Mouse (Mus musculus) heart, postnatal 0 days (tissue): ENCODE measurements around the gene Cfap126. TPM values are rescaled to one million over a fixed set of nuclear protein-coding genes. Genes with fewer than 3 reads are reported as not detected.
"Not testable (repeated sequence)": the region's sequence is repeated elsewhere in the genome, so short reads cannot be mapped to it uniquely, and the experiment has no call there.

Experiments
- ATAC-seq: fragments of 200-750 bp; cut with Nextera tagmentation; 2 replicates; pipeline ENCODE4 v1.8.0; 2017; ENCODE audit warnings: low read depth, moderate number of reproducible peaks, moderate library complexity; ENCODE audit not compliant: insufficient read depth
- DNase-seq: peaks from one replicate; pipeline ENCODE4 v3.0.0-alpha.2; 2016; ENCODE audit warnings: low spot score
- H3K27ac ChIP-seq: fragments of 300-500 bp; sonication (generic); 2 replicates; pipeline ENCODE4 v1.5.1; 2014; ENCODE audit warnings: low read depth, mild to moderate bottlenecking
- H3K27me3 ChIP-seq: fragments of 300-500 bp; sonication (generic); 2 replicates; pipeline ENCODE4 v1.6.1; 2014; ENCODE audit warnings: low read length, mixed read lengths; ENCODE audit not compliant: control insufficient read depth, insufficient read depth
- H3K36me3 ChIP-seq: fragments of 300-500 bp; sonication (generic); replicated peaks from 2 replicates; pipeline ENCODE4 v1.6.1; 2014; ENCODE audit warnings: low read length, mixed read lengths; ENCODE audit not compliant: control insufficient read depth, insufficient read depth
- H3K4me1 ChIP-seq: fragments of 300-500 bp; sonication (generic); 2 replicates; pipeline ENCODE4 v1.6.1; 2014; ENCODE audit warnings: antibody characterized with exemption; ENCODE audit not compliant: control insufficient read depth, insufficient read depth
- H3K4me2 ChIP-seq: fragments of 300-500 bp; sonication (generic); 2 replicates; pipeline ENCODE4 v1.6.1; 2014; ENCODE audit warnings: low read depth, mild to moderate bottlenecking, low read length, moderate library complexity
- H3K4me3 ChIP-seq: fragments of 300-500 bp; sonication (generic); 2 replicates; pipeline ENCODE4 v1.5.1; 2014; ENCODE audit warnings: low read depth, low read length
- H3K9ac ChIP-seq: fragments of 300-500 bp; sonication (generic); replicated peaks from 2 replicates; pipeline ENCODE4 v1.6.1; 2014; ENCODE audit warnings: low read depth, low read length, mixed read lengths
- H3K9me3 ChIP-seq: fragments of 300-500 bp; sonication (generic); replicated peaks from 2 replicates; pipeline ENCODE4 v1.6.1; 2016; ENCODE audit warnings: low read length; ENCODE audit not compliant: control insufficient read depth
- CTCF ChIP-seq: IDR thresholded peaks from 2 replicates; pipeline ENCODE4 v1.5.1; 2016; ENCODE audit warnings: antibody characterized with exemption, control low read depth, low read depth
- EP300 ChIP-seq: IDR thresholded peaks from 2 replicates; pipeline ENCODE4 v1.6.1; 2016; ENCODE audit warnings: antibody characterized with exemption, low read depth
- WGBS: fragments of 180-500 bp; shearing (Covaris S2); extraction: QIAGEN DNeasy Blood & Tissue Kit; methylation state at CpG from one replicate; pipeline ENCODE4 v1.1.7; 2014; 5-methylcytosine and 5-hydroxymethylcytosine counted together
- polyA plus RNA-seq: library from polyadenylated mRNA; unstranded; fragments of >200 nt; fragmentation: Nextera tagmentation; extraction: Ambion mirVana; gene quantifications from 2 replicates; pipeline ENCODE4 v1.2.1, GENCODE M21; 2015
- total RNA-seq: library from RNA; depleted of rRNA; stranded (reverse); fragments of >200 nt; gene quantifications from 2 replicates; pipeline ENCODE4 v1.2.3, GENCODE M21; 2014; ENCODE audit warnings: low replicate concordance

Cfap126 gene
- total and polyA plus RNA-seq, 2 experiments from 2014 or later: 2.2 to 3.7 TPM

GRCm38 (mm10) chr1:171129251-171129650, 15.5 kb downstream of the Cfap126 start:
- H3K36me3 ChIP-seq: peaks cover 64% of the 10 kb centered on the region
- no peak for ATAC-seq

GRCm38 (mm10) chr1:171130971-171131370, 17.3 kb downstream of the Cfap126 start:
- H3K9ac ChIP-seq: no peak overlapping the region
- 72% methylated on average over 1 of the region's 1 CpGs for WGBS
- H3K27ac ChIP-seq: no peak overlapping the region
- TF ChIP-seq EP300: no peak
- TF ChIP-seq CTCF: no peak
- H3K27me3 ChIP-seq: no peaks in the 10 kb centered on the region
- peaks cover 81% of the 10 kb centered on the region for H3K36me3 ChIP-seq
- no peak overlapping the region for H3K4me2 ChIP-seq
- DNase-seq (no peak), ATAC-seq (no peak)
- no peak overlapping the region for H3K4me3 ChIP-seq
- no peaks in the 10 kb centered on the region for H3K4me1 ChIP-seq
- no peaks in the 10 kb centered on the region for H3K9me3 ChIP-seq

More at GRCm38 (mm10) chr1:171129251-171129650, 15.5 kb downstream of the Cfap126 start:
- TF ChIP-seq EP300: no peak
- TF ChIP-seq CTCF: no peak
- no peak overlapping the region for H3K9ac ChIP-seq
- 63% methylated on average over 7 of the region's 7 CpGs for WGBS
- no peaks in the 10 kb centered on the region for H3K9me3 ChIP-seq
- no peaks in the 10 kb centered on the region for H3K4me1 ChIP-seq
- no peak overlapping the region for H3K4me2 ChIP-seq
- H3K27ac ChIP-seq: no peak overlapping the region
- H3K27me3 ChIP-seq: no peaks in the 10 kb centered on the region
- no peak for DNase-seq
- no peak overlapping the region for H3K4me3 ChIP-seq

GRCm38 (mm10) chr1:171135600-171135999, 21.9 kb downstream of the Cfap126 start:
- Histone ChIP-seq H3K4me3 (no peak overlapping the region), H3K36me3 (peaks cover 79% of the 10 kb centered on the region), H3K27ac (no peak overlapping the region), H3K4me2 (no peak overlapping the region), H3K9ac (no peak overlapping the region), H3K9me3 (no peaks in the 10 kb centered on the region), H3K27me3 (no peaks in the 10 kb centered on the region), H3K4me1 (no peaks in the 10 kb centered on the region)
- WGBS: 98% methylated on average over 2 of the region's 2 CpGs
- TF ChIP-seq CTCF: no peak
- no peak for TF ChIP-seq EP300
- DNase-seq (no peak), ATAC-seq (no peak)

- H3K36me3 ChIP-seq: peaks cover 81% of the 10 kb centered on the region
- not testable (repeated sequence) for H3K4me2 ChIP-seq, H3K4me3 ChIP-seq, H3K27me3 ChIP-seq, DNase-seq, H3K9me3 ChIP-seq, H3K27ac ChIP-seq, H3K4me1 ChIP-seq, ATAC-seq, H3K9ac ChIP-seq
- WGBS: 90% methylated on average over 8 of the region's 8 CpGs
Measured at GRCm38 (mm10) chr1:171137486-171138155, 23.9 kb downstream of the Cfap126 start.

GRCm38 (mm10) chr1:171142981-171143380, 29.3 kb downstream of the Cfap126 start:
- not testable (repeated sequence) for H3K4me2 ChIP-seq, H3K27ac ChIP-seq, ATAC-seq, H3K4me1 ChIP-seq, H3K27me3 ChIP-seq, H3K9me3 ChIP-seq, DNase-seq, H3K4me3 ChIP-seq, H3K9ac ChIP-seq
- H3K36me3 ChIP-seq: peaks cover 65% of the 10 kb centered on the region
- 66% methylated on average over 9 of the region's 11 CpGs for WGBS
